Mouse (Mus musculus) midbrain, embryonic 16.5 days (tissue): ENCODE data around the gene Eif3i. TPM values are rescaled to one million over a fixed set of nuclear protein-coding genes. Genes with fewer than 3 reads are reported as not detected.
"Not testable (repeated sequence)": the region's sequence is repeated elsewhere in the genome, so short reads cannot be mapped to it uniquely, and the experiment has no call there.

Experiments used
- ATAC-seq: fragments of 200-750 bp; cut with Nextera tagmentation; 2 replicates; pipeline ENCODE4 v1.8.0; 2017; ENCODE audit warnings: moderate TSS enrichment
- H3K27ac ChIP-seq: fragments of 300-500 bp; sonication (generic); 2 replicates; pipeline ENCODE4 v1.5.1; 2014; ENCODE audit warnings: mild to moderate bottlenecking, low read length, mixed read lengths
- H3K27me3 ChIP-seq: fragments of 300-500 bp; sonication (generic); 2 replicates; pipeline ENCODE4 v1.6.1; 2014; ENCODE audit warnings: low read depth, low read length, mixed read lengths; ENCODE audit not compliant: control insufficient read depth, insufficient read depth
- H3K36me3 ChIP-seq: fragments of 300-500 bp; sonication (generic); 2 replicates; pipeline ENCODE4 v1.6.1; 2014; ENCODE audit warnings: mild to moderate bottlenecking, low read length, moderate library complexity, mixed read lengths; ENCODE audit not compliant: control insufficient read depth, insufficient read depth
- H3K4me1 ChIP-seq: fragments of 300-500 bp; sonication (generic); 2 replicates; pipeline ENCODE4 v1.6.1; 2014; ENCODE audit warnings: mild to moderate bottlenecking, low read length, mixed read lengths; ENCODE audit not compliant: control insufficient read depth, insufficient read depth
- H3K4me2 ChIP-seq: fragments of 300-500 bp; sonication (generic); 2 replicates; pipeline ENCODE4 v1.6.1; 2014; ENCODE audit warnings: mild to moderate bottlenecking, low read length, mixed read lengths
- H3K4me3 ChIP-seq: fragments of 300-500 bp; sonication (generic); 2 replicates; pipeline ENCODE4 v1.5.1; 2014; ENCODE audit warnings: low read depth, mild to moderate bottlenecking, low read length, moderate library complexity, mixed read lengths
- H3K9ac ChIP-seq: fragments of 300-500 bp; sonication (generic); 2 replicates; pipeline ENCODE4 v1.6.1; 2014; ENCODE audit warnings: low read depth, low read length, mixed read lengths
- H3K9me3 ChIP-seq: fragments of 300-500 bp; sonication (generic); replicated peaks from 2 replicates; pipeline ENCODE4 v1.6.1; 2014; ENCODE audit warnings: mild to moderate bottlenecking, low read length, mixed read lengths; ENCODE audit not compliant: control insufficient read depth, poor library complexity, severe bottlenecking
- WGBS: fragments of 180-500 bp; shearing (Covaris S2); extraction: QIAGEN DNeasy Blood & Tissue Kit; methylation state at CpG from one replicate; pipeline ENCODE4 v1.1.7; 2014; 5-methylcytosine and 5-hydroxymethylcytosine counted together
- polyA plus RNA-seq: library from polyadenylated mRNA; unstranded; fragments of >200 nt; fragmentation: Nextera tagmentation; extraction: Ambion mirVana; gene quantifications from 2 replicates; pipeline ENCODE4 v1.2.1, GENCODE M21; 2015

Gene Eif3i
- polyA plus RNA-seq, 1 experiment from 2014 or later = 198 TPM

- Histone ChIP-seq H3K9me3 (no peaks in the 10 kb centered on the region), H3K4me3 (no peak overlapping the region), H3K9ac (peak overlapping the region; percentile 73; the same call in 1 of the 2 replicates), H3K4me2 (peak overlapping the region; percentile 90), H3K27ac (no peak overlapping the region; the same call in 1 of the 2 replicates), H3K4me1 (peaks cover 13% of the 10 kb centered on the region), H3K27me3 (no peaks in the 10 kb centered on the region), H3K36me3 (no peaks in the 10 kb centered on the region)
- 83% methylated on average over 9 of the region's 9 CpGs for WGBS
- ATAC-seq = no peak
These were observed 43.1 kb downstream of the Eif3i start for GRCm38 (mm10) chr4:129557256-129557808.

GRCm38 (mm10) chr4:129556532-129557223, 43.8 kb downstream of the Eif3i start:
- Histone ChIP-seq H3K4me3 (peak overlapping the region; percentile 54), H3K27me3 (no peaks in the 10 kb centered on the region), H3K9ac (peak overlapping the region; percentile 73), H3K27ac (peak overlapping the region; percentile 83), H3K9me3 (no peaks in the 10 kb centered on the region), H3K4me1 (peaks cover 13% of the 10 kb centered on the region), H3K4me2 (peak overlapping the region; percentile 90), H3K36me3 (no peaks in the 10 kb centered on the region)
- WGBS = 8% methylated on average over 31 of the region's 33 CpGs
- peak; percentile 74 for ATAC-seq

- Histone ChIP-seq H3K36me3 (no peaks in the 10 kb centered on the region), H3K9me3 (no peaks in the 10 kb centered on the region), H3K9ac (peak overlapping the region; percentile 73), H3K27me3 (no peaks in the 10 kb centered on the region), H3K4me1 (peaks cover 13% of the 10 kb centered on the region), H3K4me3 (peak overlapping the region; percentile 54), H3K4me2 (peak overlapping the region; percentile 90), H3K27ac (peak overlapping the region; percentile 83)
- WGBS = 1% methylated on average over 24 of the region's 24 CpGs
- ATAC-seq = peak; percentile 80
These were observed 44.5 kb downstream of the Eif3i start for GRCm38 (mm10) chr4:129555862-129556531.

- Histone ChIP-seq H3K27me3 (no peaks in the 10 kb centered on the region), H3K9me3 (no peaks in the 10 kb centered on the region), H3K9ac (peak overlapping the region; percentile 73), H3K4me3 (peak overlapping the region; percentile 54), H3K27ac (peak overlapping the region; percentile 83), H3K36me3 (no peaks in the 10 kb centered on the region), H3K4me1 (peaks cover 13% of the 10 kb centered on the region), H3K4me2 (peak overlapping the region; percentile 90)
- 3% methylated on average over 16 of the region's 16 CpGs for WGBS
- ATAC-seq = peak; percentile 66
These were observed 45.0 kb downstream of the Eif3i start for GRCm38 (mm10) chr4:129555421-129555861.

GRCm38 (mm10) chr4:129554512-129554911, 45.9 kb downstream of the Eif3i start:
- H3K4me2 ChIP-seq = peak overlapping the region; percentile 90

GRCm38 (mm10) chr4:129550295-129550694, 50.2 kb downstream of the Eif3i start:
- peaks cover 8% of the 10 kb centered on the region for H3K4me1 ChIP-seq

More at GRCm38 (mm10) chr4:129554512-129554911, 45.9 kb downstream of the Eif3i start:
- not testable (repeated sequence) for H3K4me3 ChIP-seq, H3K9ac ChIP-seq, H3K36me3 ChIP-seq, H3K27ac ChIP-seq, H3K9me3 ChIP-seq, ATAC-seq, H3K27me3 ChIP-seq
- WGBS = 47% methylated on average over 4 of the region's 6 CpGs
- peaks cover 13% of the 10 kb centered on the region for H3K4me1 ChIP-seq

GRCm38 (mm10) chr4:129549306-129549705, 51.1 kb downstream of the Eif3i start:
- H3K27ac ChIP-seq = no peak overlapping the region
- no peak for ATAC-seq
- H3K4me2 ChIP-seq = no peak overlapping the region
- H3K4me3 ChIP-seq = no peak overlapping the region
- H3K36me3 ChIP-seq = no peaks in the 10 kb centered on the region
- 95% methylated on average over 2 of the region's 2 CpGs for WGBS
- no peak overlapping the region for H3K9ac ChIP-seq
- H3K9me3 ChIP-seq = no peaks in the 10 kb centered on the region
- no peaks in the 10 kb centered on the region for H3K27me3 ChIP-seq
- H3K4me1 ChIP-seq = no peaks in the 10 kb centered on the region

More at GRCm38 (mm10) chr4:129550295-129550694, 50.2 kb downstream of the Eif3i start:
- H3K27ac ChIP-seq = no peak overlapping the region
- H3K4me2 ChIP-seq = no peak overlapping the region
- no peaks in the 10 kb centered on the region for H3K9me3 ChIP-seq
- no peaks in the 10 kb centered on the region for H3K36me3 ChIP-seq
- 79% methylated on average over 1 of the region's 1 CpGs for WGBS
- H3K27me3 ChIP-seq = no peaks in the 10 kb centered on the region
- no peak overlapping the region for H3K9ac ChIP-seq
- ATAC-seq = no peak
- H3K4me3 ChIP-seq = no peak overlapping the region

GRCm38 (mm10) chr4:129547631-129548030, 52.8 kb downstream of the Eif3i start:
- not testable (repeated sequence) for H3K9me3 ChIP-seq, H3K27me3 ChIP-seq, H3K4me2 ChIP-seq, H3K27ac ChIP-seq, H3K36me3 ChIP-seq, H3K4me3 ChIP-seq, H3K4me1 ChIP-seq, ATAC-seq, H3K9ac ChIP-seq
- 84% methylated on average over 4 of the region's 4 CpGs for WGBS

GRCm38 (mm10) chr4:129544106-129544505, 56.3 kb downstream of the Eif3i start:
- ATAC-seq = no peak
- Histone ChIP-seq H3K9ac (no peak overlapping the region), H3K9me3 (no peaks in the 10 kb centered on the region), H3K4me1 (peaks cover 7% of the 10 kb centered on the region; the same call in 1 of the 2 replicates), H3K36me3 (no peaks in the 10 kb centered on the region), H3K27me3 (no peaks in the 10 kb centered on the region), H3K4me3 (no peak overlapping the region), H3K4me2 (no peak overlapping the region), H3K27ac (no peak overlapping the region)
- WGBS = 83% methylated on average over 4 of the region's 4 CpGs
